Mouse (Mus musculus): ENCODE results near the gene M1ap. TPM values are rescaled to one million over a fixed set of nuclear protein-coding genes. Genes with fewer than 3 reads are reported as not detected.

Gene M1ap
- polyA plus RNA-seq, 1 experiment from 2014 or later: not detected

DNA sequence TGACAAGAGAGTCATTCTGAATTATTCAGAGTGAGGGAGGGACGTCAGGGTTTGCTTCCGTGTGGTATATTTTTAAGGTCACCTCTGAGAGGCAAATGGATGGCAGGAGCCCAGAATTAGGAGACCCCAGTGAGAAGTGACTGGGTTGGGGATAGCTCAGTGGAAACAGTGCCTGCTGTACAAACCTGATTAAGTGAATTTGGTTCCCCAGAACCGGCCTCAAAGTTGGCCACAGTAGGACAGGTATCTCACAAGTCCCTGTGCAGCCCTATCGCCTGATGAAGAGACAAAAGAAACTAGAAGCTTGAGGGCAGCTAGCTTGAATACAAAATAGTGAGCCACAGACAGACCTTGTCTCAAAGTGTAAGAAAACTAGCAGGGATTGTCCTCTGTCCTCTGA is 30.2 kb upstream of the M1ap start:
- ATAC-seq (ENCODE audit: low FRiP score): no peak
- Histone ChIP-seq H3K4me3 (replicated peaks) (no peak overlapping the region), H3K4me1 (no peaks in the 10 kb centered on the region), H3K36me3 (peaks cover 37% of the 10 kb centered on the region), H3K27me3 (replicated peaks) (no peaks in the 10 kb centered on the region; the same call in 1 of the 2 replicates), H3K27ac (replicated peaks) (no peak overlapping the region), H3K4me2 (no peak overlapping the region), H3K9ac (replicated peaks) (no peak overlapping the region), H3K9me3 (replicated peaks) (no peaks in the 10 kb centered on the region)
- 88% methylated on average over 4 of the region's 4 CpGs for WGBS

GRCm38 (mm10) chr6:82917076-82917777 is 29.5 kb upstream of the M1ap start:
- 66% methylated on average over 26 of the region's 26 CpGs for WGBS
- peak; percentile 26; the same call in 1 of the 2 replicates for ATAC-seq (ENCODE audit: low FRiP score)
- no peak overlapping the region for H3K4me2 ChIP-seq
- peaks cover 33% of the 10 kb centered on the region for H3K36me3 ChIP-seq
- no peak overlapping the region for H3K9ac ChIP-seq (replicated peaks)
- H3K9me3 ChIP-seq (replicated peaks): no peaks in the 10 kb centered on the region
- no peak overlapping the region for H3K4me3 ChIP-seq (replicated peaks)
- no peaks in the 10 kb centered on the region for H3K4me1 ChIP-seq
- 0 out of 2 replicates have a peak overlapping the region, but pooled peaks have one; percentile 0 for H3K27ac ChIP-seq (replicated peaks)
- H3K27me3 ChIP-seq (replicated peaks): no peaks in the 10 kb centered on the region; the same call in 1 of the 2 replicates

DNA sequence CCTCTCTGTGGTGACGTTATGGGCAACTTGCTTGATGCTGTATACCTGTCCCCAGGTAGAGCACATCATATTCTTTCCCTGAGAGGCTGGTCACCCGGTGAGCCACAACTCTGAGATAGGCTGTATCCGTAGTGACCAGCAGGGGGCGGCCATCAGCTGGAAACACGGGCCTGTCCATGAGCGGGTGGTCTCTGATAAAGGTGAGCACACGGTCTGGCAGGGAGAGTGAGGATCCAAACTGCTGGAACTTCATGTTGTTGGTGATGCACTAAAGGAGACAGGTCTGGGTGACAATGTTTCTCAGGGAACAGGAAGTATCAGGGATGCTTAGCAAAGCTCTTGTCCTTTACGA is 28.9 kb upstream of the M1ap start:
- no peak overlapping the region for H3K9ac ChIP-seq (replicated peaks)

DNA sequence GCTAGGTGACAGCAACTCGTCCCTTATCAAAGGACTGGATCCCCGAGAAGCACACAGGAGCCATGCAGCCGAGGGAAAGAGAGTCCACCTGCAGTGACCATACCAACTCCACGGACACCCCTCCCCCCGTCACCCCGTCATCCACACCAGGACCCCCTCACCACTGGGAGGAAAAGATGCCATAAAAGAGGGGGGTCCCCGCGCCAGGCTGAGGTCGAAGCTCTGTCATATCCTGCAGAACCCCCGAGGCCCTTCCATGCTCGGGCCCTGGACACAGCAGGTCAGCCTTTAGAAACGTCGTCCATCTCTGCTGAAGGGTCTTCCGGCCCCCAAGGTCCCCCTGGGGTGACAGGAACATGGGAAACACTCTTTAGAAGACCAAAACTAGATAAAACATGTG is 28.3 kb upstream of the M1ap start:
- H3K36me3 ChIP-seq: peaks cover 29% of the 10 kb centered on the region
- ATAC-seq (ENCODE audit: low FRiP score): 0 out of 2 replicates have a peak, but pooled peaks have one; percentile 20
- no peaks in the 10 kb centered on the region for H3K4me1 ChIP-seq
- no peak overlapping the region for H3K4me2 ChIP-seq
- H3K4me3 ChIP-seq (replicated peaks): no peak overlapping the region
- no peak overlapping the region for H3K27ac ChIP-seq (replicated peaks)
- H3K9me3 ChIP-seq (replicated peaks): no peaks in the 10 kb centered on the region
- no peaks in the 10 kb centered on the region; the same call in 1 of the 2 replicates for H3K27me3 ChIP-seq (replicated peaks)
- 89% methylated on average over 14 of the region's 14 CpGs for WGBS
- H3K9ac ChIP-seq (replicated peaks): no peak overlapping the region

More for the DNA sequence above, 28.9 kb upstream of the M1ap start:
- no peaks in the 10 kb centered on the region; the same call in 1 of the 2 replicates for H3K27me3 ChIP-seq (replicated peaks)
- 23% methylated on average over 8 of the region's 8 CpGs for WGBS
- peak; percentile 29; the same call in 1 of the 2 replicates for ATAC-seq (ENCODE audit: low FRiP score)
- H3K4me1 ChIP-seq: no peaks in the 10 kb centered on the region
- H3K4me3 ChIP-seq (replicated peaks): no peak overlapping the region
- no peak overlapping the region for H3K27ac ChIP-seq (replicated peaks)
- H3K36me3 ChIP-seq: peaks cover 33% of the 10 kb centered on the region
- H3K9me3 ChIP-seq (replicated peaks): no peaks in the 10 kb centered on the region
- no peak overlapping the region for H3K4me2 ChIP-seq

- no peak for ATAC-seq (ENCODE audit: low FRiP score)
- WGBS: 71% methylated on average over 8 of the region's 8 CpGs
- H3K4me1 ChIP-seq: no peaks in the 10 kb centered on the region
- H3K9ac ChIP-seq (replicated peaks): no peak overlapping the region
- H3K9me3 ChIP-seq (replicated peaks): no peaks in the 10 kb centered on the region
- H3K27me3 ChIP-seq (replicated peaks): no peaks in the 10 kb centered on the region; the same call in 1 of the 2 replicates
- H3K27ac ChIP-seq (replicated peaks): no peak overlapping the region
- peaks cover 32% of the 10 kb centered on the region for H3K36me3 ChIP-seq
- H3K4me2 ChIP-seq: no peak overlapping the region
- no peak overlapping the region for H3K4me3 ChIP-seq (replicated peaks)
Observed at GRCm38 (mm10) chr6:82919520-82919919, 27.2 kb upstream of the M1ap start.

DNA sequence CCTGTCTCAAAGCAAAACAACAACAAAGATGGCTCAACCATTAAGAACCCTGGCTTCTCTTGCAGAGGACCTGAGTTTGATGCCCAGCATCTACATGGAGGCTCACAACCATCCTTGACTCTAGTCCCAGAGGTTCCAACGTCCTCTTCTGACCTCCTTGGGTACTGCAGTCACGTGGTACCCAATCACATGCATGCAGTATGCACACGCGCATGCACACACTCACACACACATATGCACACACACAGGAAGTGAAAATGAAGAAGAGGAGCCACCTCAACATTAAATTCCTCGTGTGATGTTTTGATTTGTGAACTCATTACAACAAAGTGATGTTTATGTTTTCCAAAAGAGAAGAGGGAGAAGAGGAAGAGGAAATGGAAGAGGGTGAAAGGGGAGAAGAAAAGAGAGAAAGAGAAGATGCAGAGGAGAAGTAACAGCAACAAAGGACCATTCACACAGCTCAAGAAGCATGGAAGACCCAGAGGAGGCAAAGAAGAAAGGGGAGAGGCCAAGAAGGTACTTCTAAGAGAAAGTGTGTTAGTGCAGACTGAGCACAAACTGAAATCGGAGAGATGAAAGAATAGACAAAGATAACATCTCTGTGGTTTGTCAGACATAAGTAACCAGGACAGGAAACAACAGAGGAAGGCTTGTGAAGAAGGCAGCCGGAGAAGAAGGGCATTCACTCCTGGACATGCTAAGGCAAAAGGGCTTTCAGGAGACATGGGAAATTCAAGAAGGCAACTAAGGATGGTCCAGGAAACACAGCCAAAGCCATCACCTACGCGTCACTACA is 25.1 kb upstream of the M1ap start:
- no peaks in the 10 kb centered on the region for H3K4me1 ChIP-seq
- no peak overlapping the region for H3K4me3 ChIP-seq (replicated peaks)
- ATAC-seq (ENCODE audit: low FRiP score): no peak
- no peaks in the 10 kb centered on the region for H3K9me3 ChIP-seq (replicated peaks)
- H3K27ac ChIP-seq (replicated peaks): no peak overlapping the region
- no peak overlapping the region for H3K9ac ChIP-seq (replicated peaks)
- no peak overlapping the region for H3K4me2 ChIP-seq
- H3K27me3 ChIP-seq (replicated peaks): no peaks in the 10 kb centered on the region; the same call in 1 of the 2 replicates
- 84% methylated on average over 9 of the region's 9 CpGs for WGBS
- H3K36me3 ChIP-seq: peaks cover 40% of the 10 kb centered on the region

DNA sequence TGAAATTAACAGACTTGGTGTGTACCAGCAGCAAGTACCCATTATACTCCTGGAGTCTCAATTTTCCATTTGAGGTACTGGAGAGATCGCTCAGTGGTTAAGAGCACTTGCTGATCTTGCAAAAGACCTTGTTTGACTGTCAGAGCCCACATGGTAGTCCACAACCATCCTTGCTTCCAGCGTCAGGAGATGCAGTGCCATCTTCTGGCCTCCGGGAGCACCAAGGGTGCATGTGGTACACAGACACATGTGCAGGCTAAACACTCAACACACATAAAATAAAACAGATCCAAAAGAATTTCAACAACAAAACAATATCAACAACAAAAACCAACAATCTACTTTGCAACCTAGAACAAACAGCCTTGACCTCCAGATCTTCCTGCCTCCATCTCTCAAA is 21.7 kb upstream of the M1ap start:
- Histone ChIP-seq H3K9me3 (replicated peaks) (no peaks in the 10 kb centered on the region), H3K4me1 (no peaks in the 10 kb centered on the region), H3K36me3 (peaks cover 28% of the 10 kb centered on the region), H3K4me3 (replicated peaks) (no peak overlapping the region), H3K27ac (replicated peaks) (no peak overlapping the region), H3K9ac (replicated peaks) (no peak overlapping the region), H3K4me2 (no peak overlapping the region), H3K27me3 (replicated peaks) (no peaks in the 10 kb centered on the region)
- WGBS: 61% methylated on average over 3 of the region's 3 CpGs
- ATAC-seq (ENCODE audit: low FRiP score): no peak

- H3K9ac ChIP-seq (replicated peaks): no peak overlapping the region
- H3K4me3 ChIP-seq (replicated peaks): no peak overlapping the region
- H3K36me3 ChIP-seq: peaks cover 37% of the 10 kb centered on the region
- H3K4me2 ChIP-seq: no peak overlapping the region
- H3K4me1 ChIP-seq: no peaks in the 10 kb centered on the region
- H3K9me3 ChIP-seq (replicated peaks): no peaks in the 10 kb centered on the region
- WGBS: 83% methylated on average over 10 of the region's 10 CpGs
- no peak overlapping the region for H3K27ac ChIP-seq (replicated peaks)
- no peak for ATAC-seq (ENCODE audit: low FRiP score)
- H3K27me3 ChIP-seq (replicated peaks): no peaks in the 10 kb centered on the region
Observed at GRCm38 (mm10) chr6:82926106-82926505, 20.6 kb upstream of the M1ap start.

GRCm38 (mm10) chr6:82926528-82926927 is 20.2 kb upstream of the M1ap start:
- Histone ChIP-seq H3K36me3 (peaks cover 42% of the 10 kb centered on the region), H3K27ac (replicated peaks) (no peak overlapping the region), H3K4me2 (no peak overlapping the region), H3K9me3 (replicated peaks) (no peaks in the 10 kb centered on the region), H3K9ac (replicated peaks) (no peak overlapping the region), H3K27me3 (replicated peaks) (no peaks in the 10 kb centered on the region), H3K4me1 (no peaks in the 10 kb centered on the region), H3K4me3 (replicated peaks) (no peak overlapping the region)
- WGBS: 86% methylated on average over 7 of the region's 7 CpGs
- no peak for ATAC-seq (ENCODE audit: low FRiP score)

GRCm38 (mm10) chr6:82927617-82928016 is 19.1 kb upstream of the M1ap start:
- WGBS: 85% methylated on average over 5 of the region's 5 CpGs
- H3K4me2 ChIP-seq: no peak overlapping the region
- H3K4me1 ChIP-seq: no peaks in the 10 kb centered on the region
- H3K27ac ChIP-seq (replicated peaks): no peak overlapping the region
- no peak overlapping the region for H3K4me3 ChIP-seq (replicated peaks)
- ATAC-seq (ENCODE audit: low FRiP score): no peak
- no peaks in the 10 kb centered on the region for H3K9me3 ChIP-seq (replicated peaks)
- H3K36me3 ChIP-seq: peaks cover 52% of the 10 kb centered on the region
- no peak overlapping the region for H3K9ac ChIP-seq (replicated peaks)
- no peaks in the 10 kb centered on the region for H3K27me3 ChIP-seq (replicated peaks)

GRCm38 (mm10) chr6:82934616-82935230 is 12.0 kb upstream of the M1ap start:
- Histone ChIP-seq H3K4me2 (no peak overlapping the region), H3K4me1 (peaks cover 17% of the 10 kb centered on the region), H3K9ac (replicated peaks) (no peak overlapping the region), H3K9me3 (replicated peaks) (no peaks in the 10 kb centered on the region), H3K27ac (replicated peaks) (no peak overlapping the region), H3K4me3 (replicated peaks) (no peak overlapping the region), H3K36me3 (peaks cover 49% of the 10 kb centered on the region), H3K27me3 (replicated peaks) (no peaks in the 10 kb centered on the region)
- no peak for ATAC-seq (ENCODE audit: low FRiP score)
- WGBS: 95% methylated on average over 3 of the region's 3 CpGs

All from neural tube, embryonic 15.5 days (tissue).